Mouse (Mus musculus): ENCODE measurements around the gene Pym1. TPM values are rescaled to one million over a fixed set of nuclear protein-coding genes. Genes with fewer than 3 reads are reported as not detected.

Pym1 gene
- polyA plus RNA-seq (2015; fragmentation: Nextera tagmentation; extraction: Ambion mirVana) = 40.8 and 46.3 TPM in 2 replicates

DNA sequence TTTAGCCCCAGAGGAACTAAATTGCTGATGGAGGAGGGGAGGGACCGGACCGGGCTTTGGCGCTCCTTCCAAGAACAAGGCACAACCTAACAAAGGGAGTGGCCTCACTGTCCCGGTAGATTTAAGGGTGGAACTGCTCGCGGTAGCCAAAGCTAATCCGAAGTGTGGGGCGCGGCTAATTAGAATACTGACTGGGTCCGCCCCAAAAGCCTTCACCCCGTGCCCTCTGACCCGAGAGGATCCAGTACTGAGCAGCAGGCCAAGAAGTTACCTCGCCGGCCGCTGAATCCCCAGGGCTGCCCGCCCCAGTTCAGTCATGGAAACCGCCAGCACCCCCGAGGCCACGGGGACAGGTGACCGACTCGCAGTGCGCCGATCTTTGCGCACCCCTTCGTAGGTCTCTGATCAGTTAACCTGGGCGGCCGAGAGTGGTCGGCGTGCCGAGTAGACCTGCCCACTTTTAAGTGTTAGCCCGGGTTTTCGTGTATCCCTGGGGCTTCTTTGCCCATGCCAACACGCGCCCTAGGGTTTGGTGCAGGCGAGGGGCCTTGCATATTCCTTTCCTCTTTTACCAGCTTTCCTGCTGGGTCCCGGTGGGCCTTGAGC lies at the start of gene Pym1:
Gene Pym1, plus strand, starts transcription at position 244 of the 606 bp plus-strand sequence.
- ATAC-seq = peak; percentile 29
- Histone ChIP-seq H3K9ac (ENCODE audit: low read depth, low read length) (peak within 1 kb of the TSS; percentile 89), H3K36me3 (ENCODE audit: control insufficient read depth, insufficient read depth, low read length) (no peaks in the 10 kb centered on the region), H3K27ac (ENCODE audit: low read depth, low read length) (peak within 1 kb of the TSS; percentile 92), H3K4me2 (ENCODE audit: low read length) (peak within 1 kb of the TSS; percentile 95), H3K4me3 (ENCODE audit: low read length) (peak within 1 kb of the TSS; percentile 79), H3K9me3 (ENCODE audit: control insufficient read depth, low read length) (no peaks in the 10 kb centered on the region), H3K27me3 (replicated peaks; ENCODE audit: control insufficient read depth, insufficient read depth, low read length) (peaks cover 2% of the 10 kb centered on the region; the same call in 1 of the 2 replicates), H3K4me1 (ENCODE audit: control insufficient read depth, insufficient read depth, low read depth, low read length) (peaks cover 31% of the 10 kb centered on the region)
- under 1% methylated on average over 36 of the region's 36 CpGs for WGBS

DNA sequence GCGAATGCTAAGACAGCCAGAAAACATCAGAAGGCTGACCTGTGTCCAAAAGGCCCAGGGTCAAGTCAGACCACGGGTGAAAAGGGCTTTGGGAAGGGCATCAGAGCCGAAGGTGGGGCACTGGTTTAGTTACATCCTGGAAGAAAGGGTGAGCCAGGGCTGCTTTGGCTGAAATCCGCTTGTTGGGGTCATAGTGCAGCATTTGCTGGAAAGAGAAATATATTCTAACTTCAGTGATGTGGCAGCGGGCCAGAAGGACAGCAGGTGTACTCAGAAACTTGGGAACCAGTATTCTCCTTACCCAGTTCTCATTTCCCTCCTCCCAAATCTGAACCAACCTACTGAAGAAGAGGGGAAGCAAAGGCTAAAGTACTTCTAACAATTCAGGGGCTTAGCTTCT lies 48.7 kb upstream of the Pym1 start:
- 85% methylated on average over 5 of the region's 5 CpGs for WGBS
- Histone ChIP-seq H3K9ac (ENCODE audit: low read depth, low read length) (no peak overlapping the region), H3K27ac (ENCODE audit: low read depth, low read length) (no peak overlapping the region), H3K4me3 (ENCODE audit: low read length) (no peak overlapping the region), H3K4me2 (ENCODE audit: low read length) (no peak overlapping the region), H3K27me3 (replicated peaks; ENCODE audit: control insufficient read depth, insufficient read depth, low read length) (no peaks in the 10 kb centered on the region), H3K36me3 (ENCODE audit: control insufficient read depth, insufficient read depth, low read length) (no peaks in the 10 kb centered on the region), H3K9me3 (ENCODE audit: control insufficient read depth, low read length) (no peaks in the 10 kb centered on the region), H3K4me1 (ENCODE audit: control insufficient read depth, insufficient read depth, low read depth, low read length) (peaks cover 10% of the 10 kb centered on the region)
- ATAC-seq = no peak

DNA sequence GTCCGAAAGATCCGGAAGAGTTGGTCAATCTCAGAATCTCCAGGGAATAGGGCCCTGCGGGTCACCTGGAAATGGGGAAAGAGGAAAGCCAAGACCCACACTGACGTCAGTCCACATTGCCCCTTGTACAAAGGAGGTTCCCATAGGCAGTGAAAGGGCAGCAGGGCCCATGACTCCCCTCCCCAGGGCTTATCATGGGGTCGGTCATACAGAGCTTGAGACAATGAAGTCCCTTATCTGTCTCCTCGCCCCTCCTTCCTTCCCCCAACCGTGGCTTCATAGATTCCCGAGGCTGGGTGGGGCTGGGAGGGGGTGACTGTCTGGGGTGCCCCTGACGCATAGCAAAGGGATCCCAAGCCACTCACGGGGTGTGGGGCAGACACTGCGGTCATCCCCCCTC lies 48.1 kb upstream of the Pym1 start:
- no peak for ATAC-seq
- Histone ChIP-seq H3K9ac (ENCODE audit: low read depth, low read length) (no peak overlapping the region), H3K4me3 (ENCODE audit: low read length) (no peak overlapping the region), H3K4me1 (ENCODE audit: control insufficient read depth, insufficient read depth, low read depth, low read length) (peaks cover 14% of the 10 kb centered on the region), H3K4me2 (ENCODE audit: low read length) (no peak overlapping the region), H3K27ac (ENCODE audit: low read depth, low read length) (no peak overlapping the region), H3K27me3 (replicated peaks; ENCODE audit: control insufficient read depth, insufficient read depth, low read length) (no peaks in the 10 kb centered on the region; the same call in 1 of the 2 replicates), H3K36me3 (ENCODE audit: control insufficient read depth, insufficient read depth, low read length) (no peaks in the 10 kb centered on the region), H3K9me3 (ENCODE audit: control insufficient read depth, low read length) (no peaks in the 10 kb centered on the region)
- 89% methylated on average over 11 of the region's 11 CpGs for WGBS

DNA sequence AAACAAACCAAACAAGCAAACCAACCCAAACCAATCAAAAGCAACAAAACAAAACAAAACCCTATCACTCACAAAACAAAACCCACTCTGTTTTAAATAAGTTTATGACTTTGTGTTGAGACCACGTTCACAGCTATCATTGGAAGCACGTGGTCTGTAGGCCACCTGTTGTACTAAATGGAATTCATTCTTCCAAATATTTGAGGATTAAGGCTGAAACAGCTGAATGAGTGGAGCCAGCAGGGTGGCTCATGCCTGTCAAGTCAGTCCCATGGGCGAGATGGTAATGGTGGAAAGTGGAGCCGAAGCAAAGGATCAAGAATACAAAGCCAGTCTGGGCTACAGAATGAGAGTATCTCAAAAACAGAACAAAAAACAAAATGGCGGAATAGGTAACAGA lies 47.0 kb upstream of the Pym1 start:
- H3K36me3 ChIP-seq (ENCODE audit: control insufficient read depth, insufficient read depth, low read length) = no peaks in the 10 kb centered on the region

DNA sequence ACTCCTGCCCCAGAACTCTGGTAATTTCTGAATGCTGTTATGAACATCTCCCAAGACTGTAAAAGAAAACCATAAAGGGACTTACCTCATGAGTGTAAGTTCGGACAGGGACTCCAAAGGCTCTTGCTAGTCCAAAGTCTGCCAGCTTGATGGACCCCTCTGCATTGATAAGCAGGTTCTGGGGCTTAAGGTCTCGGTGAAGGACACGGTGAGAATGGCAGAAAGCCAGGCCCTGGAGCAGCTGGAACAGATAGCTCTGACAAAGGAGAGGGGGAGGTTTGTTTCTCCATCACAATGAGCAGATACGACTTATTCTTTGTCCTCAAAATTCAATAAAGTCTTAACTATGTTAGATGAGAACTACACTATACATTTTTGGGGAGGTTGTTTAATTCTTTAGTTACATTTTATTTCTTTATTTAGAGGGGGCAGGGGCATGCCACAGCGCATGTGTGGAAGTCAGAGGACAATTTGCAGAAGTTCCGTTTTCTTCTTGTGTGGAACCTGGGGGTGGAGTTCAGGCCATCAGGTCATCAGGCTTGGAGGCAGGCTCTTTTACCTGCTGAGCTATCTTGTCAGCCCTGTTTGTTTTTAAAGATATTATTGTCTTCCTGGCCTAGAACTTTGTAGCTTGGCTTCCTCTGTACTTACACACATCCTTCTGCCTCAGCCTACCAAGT lies 45.2 kb upstream of the Pym1 start:
- no peaks in the 10 kb centered on the region; the same call in 1 of the 2 replicates for H3K27me3 ChIP-seq (replicated peaks; ENCODE audit: control insufficient read depth, insufficient read depth, low read length)
- ATAC-seq = no peak
- H3K27ac ChIP-seq (ENCODE audit: low read depth, low read length) = no peak overlapping the region
- H3K36me3 ChIP-seq (ENCODE audit: control insufficient read depth, insufficient read depth, low read length) = no peaks in the 10 kb centered on the region
- H3K9ac ChIP-seq (ENCODE audit: low read depth, low read length) = no peak overlapping the region
- H3K4me2 ChIP-seq (ENCODE audit: low read length) = no peak overlapping the region
- H3K4me3 ChIP-seq (ENCODE audit: low read length) = no peak overlapping the region
- H3K9me3 ChIP-seq (ENCODE audit: control insufficient read depth, low read length) = no peaks in the 10 kb centered on the region
- 69% methylated on average over 6 of the region's 6 CpGs for WGBS
- peaks cover 11% of the 10 kb centered on the region for H3K4me1 ChIP-seq (ENCODE audit: control insufficient read depth, insufficient read depth, low read depth, low read length)

More for the DNA sequence above, 47.0 kb upstream of the Pym1 start:
- ATAC-seq = no peak
- no peak overlapping the region for H3K27ac ChIP-seq (ENCODE audit: low read depth, low read length)
- H3K9me3 ChIP-seq (ENCODE audit: control insufficient read depth, low read length) = no peaks in the 10 kb centered on the region
- H3K4me3 ChIP-seq (ENCODE audit: low read length) = no peak overlapping the region
- no peak overlapping the region for H3K9ac ChIP-seq (ENCODE audit: low read depth, low read length)
- no peaks in the 10 kb centered on the region; the same call in 1 of the 2 replicates for H3K27me3 ChIP-seq (replicated peaks; ENCODE audit: control insufficient read depth, insufficient read depth, low read length)
- 93% methylated on average over 5 of the region's 5 CpGs for WGBS
- no peak overlapping the region for H3K4me2 ChIP-seq (ENCODE audit: low read length)
- H3K4me1 ChIP-seq (ENCODE audit: control insufficient read depth, insufficient read depth, low read depth, low read length) = peaks cover 11% of the 10 kb centered on the region

DNA sequence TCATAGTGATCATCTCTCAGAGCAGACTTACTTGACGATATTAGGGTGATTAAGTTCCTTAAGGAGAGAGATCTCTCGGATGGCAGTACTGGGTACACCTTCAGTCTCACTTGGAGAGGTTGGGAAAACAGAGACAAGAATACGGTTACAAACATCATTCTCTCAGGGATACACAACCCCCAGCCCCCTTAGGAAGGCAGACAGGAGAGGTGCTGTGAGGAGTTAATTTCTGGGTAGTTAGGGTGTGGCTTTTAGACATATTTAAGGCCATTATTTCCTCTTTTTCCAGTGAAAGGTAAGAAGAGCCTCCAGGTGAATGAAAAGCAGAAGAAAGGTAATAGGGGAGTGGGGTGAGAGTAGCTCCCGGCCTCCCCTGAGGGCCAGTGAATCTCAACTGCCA lies 43.8 kb upstream of the Pym1 start, which contains the start of gene Pmel:
Gene Pmel, plus strand, starts transcription at position 301 of the 400 bp plus-strand sequence.
- no peaks in the 10 kb centered on the region for H3K36me3 ChIP-seq (ENCODE audit: control insufficient read depth, insufficient read depth, low read length)
- ATAC-seq = no peak
- 26% methylated on average over 4 of the region's 4 CpGs for WGBS
- H3K27ac ChIP-seq (ENCODE audit: low read depth, low read length) = peak within 1 kb of the TSS; percentile 79
- peak within 1 kb of the TSS; percentile 59 for H3K9ac ChIP-seq (ENCODE audit: low read depth, low read length)
- peaks cover 11% of the 10 kb centered on the region for H3K4me1 ChIP-seq (ENCODE audit: control insufficient read depth, insufficient read depth, low read depth, low read length)
- H3K4me3 ChIP-seq (ENCODE audit: low read length) = peak within 1 kb of the TSS; percentile 61
- H3K27me3 ChIP-seq (replicated peaks; ENCODE audit: control insufficient read depth, insufficient read depth, low read length) = no peaks in the 10 kb centered on the region; the same call in 1 of the 2 replicates
- peak within 1 kb of the TSS; percentile 87 for H3K4me2 ChIP-seq (ENCODE audit: low read length)
- no peaks in the 10 kb centered on the region for H3K9me3 ChIP-seq (ENCODE audit: control insufficient read depth, low read length)

DNA sequence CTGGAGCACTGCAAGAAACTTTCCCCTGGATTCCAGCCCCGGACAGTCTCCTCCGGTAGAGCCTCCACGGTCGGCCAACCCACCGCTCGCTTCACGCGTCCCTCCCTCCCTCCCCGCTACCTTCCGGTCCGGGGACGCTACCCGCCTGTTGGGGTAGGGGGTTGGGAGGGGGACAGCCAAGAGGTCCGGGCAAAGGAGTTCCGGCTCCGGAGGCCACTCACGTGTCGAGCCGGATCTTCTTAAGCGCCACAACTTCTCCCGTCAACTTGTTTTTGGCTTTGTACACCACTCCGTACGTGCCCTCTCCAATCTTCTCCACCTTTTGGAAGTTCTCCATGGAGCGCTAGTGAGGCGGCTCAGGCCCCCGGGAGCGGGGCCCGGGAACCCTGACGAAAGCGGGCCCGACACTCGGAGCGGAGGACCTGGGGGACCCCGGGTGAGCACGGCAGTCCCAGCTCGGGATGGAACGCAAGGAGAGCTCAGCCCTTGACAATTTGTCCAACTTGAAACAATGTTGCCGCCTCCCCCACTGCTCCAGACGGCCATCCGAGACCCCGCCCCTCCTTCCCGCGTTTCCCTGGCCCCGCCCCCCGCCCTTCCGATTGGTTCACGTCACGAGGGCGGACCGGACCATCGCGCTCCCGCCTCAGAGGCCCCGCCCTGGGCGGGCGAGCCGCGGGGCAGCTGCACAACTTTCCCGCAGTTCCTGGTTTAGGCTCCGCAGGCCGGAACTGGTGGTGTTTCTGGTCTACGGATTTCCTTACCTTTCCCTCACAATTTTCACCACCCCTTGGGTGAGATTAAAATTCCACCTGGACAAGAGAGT lies 43.0 kb upstream of the Pym1 start, which contains the start of gene Cdk2:
Gene Cdk2, minus strand, starts transcription at position 541 of the 826 bp plus-strand sequence.
- H3K27me3 ChIP-seq (replicated peaks; ENCODE audit: control insufficient read depth, insufficient read depth, low read length) = no peaks in the 10 kb centered on the region; the same call in 1 of the 2 replicates
- peak within 1 kb of the TSS; percentile 79 for H3K27ac ChIP-seq (ENCODE audit: low read depth, low read length)
- peak within 1 kb of the TSS; percentile 61 for H3K4me3 ChIP-seq (ENCODE audit: low read length)
- ATAC-seq = peak; percentile 92
- H3K9me3 ChIP-seq (ENCODE audit: control insufficient read depth, low read length) = no peaks in the 10 kb centered on the region
- WGBS = under 1% methylated on average over 53 of the region's 62 CpGs
- peak within 1 kb of the TSS; percentile 59 for H3K9ac ChIP-seq (ENCODE audit: low read depth, low read length)
- H3K4me2 ChIP-seq (ENCODE audit: low read length) = peak within 1 kb of the TSS; percentile 87
- no peaks in the 10 kb centered on the region for H3K36me3 ChIP-seq (ENCODE audit: control insufficient read depth, insufficient read depth, low read length)
- H3K4me1 ChIP-seq (ENCODE audit: control insufficient read depth, insufficient read depth, low read depth, low read length) = peaks cover 11% of the 10 kb centered on the region

DNA sequence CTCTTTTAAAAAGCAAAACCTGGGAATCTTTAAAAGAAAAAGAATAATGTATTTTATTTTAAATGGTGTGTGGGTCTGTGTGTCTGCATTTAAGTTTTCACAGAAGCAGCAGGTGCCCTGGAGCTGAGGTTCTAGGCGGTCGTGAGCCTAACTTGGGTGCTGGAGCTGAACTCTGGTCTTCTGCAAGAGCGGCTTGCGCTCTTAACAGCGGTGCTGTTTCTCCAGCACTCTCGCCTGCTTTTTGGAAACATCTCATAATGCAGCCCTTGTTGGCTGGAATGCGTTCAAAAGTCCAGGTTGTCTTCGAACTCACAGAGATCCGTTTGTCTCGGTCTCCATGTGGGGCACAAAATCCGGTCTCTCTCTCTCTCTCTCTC lies 42.4 kb upstream of the Pym1 start:
- Histone ChIP-seq H3K9ac (ENCODE audit: low read depth, low read length) (peak overlapping the region; percentile 42), H3K4me3 (ENCODE audit: low read length) (peak overlapping the region; percentile 61), H3K27ac (ENCODE audit: low read depth, low read length) (no peak overlapping the region; the same call in 1 of the 2 replicates), H3K4me2 (ENCODE audit: low read length) (peak overlapping the region; percentile 87), H3K4me1 (ENCODE audit: control insufficient read depth, insufficient read depth, low read depth, low read length) (peaks cover 11% of the 10 kb centered on the region), H3K27me3 (replicated peaks; ENCODE audit: control insufficient read depth, insufficient read depth, low read length) (no peaks in the 10 kb centered on the region; the same call in 1 of the 2 replicates), H3K36me3 (ENCODE audit: control insufficient read depth, insufficient read depth, low read length) (no peaks in the 10 kb centered on the region), H3K9me3 (ENCODE audit: control insufficient read depth, low read length) (no peaks in the 10 kb centered on the region)
- 13% methylated on average over 11 of the region's 11 CpGs for WGBS
- ATAC-seq = peak; percentile 11; the same call in 1 of the 2 replicates

Data from hindbrain, embryonic 16.5 days (tissue).